Mouse (Mus musculus) liver, postnatal 0 days (tissue): ENCODE measurements around the gene Tmem234.

Source experiments
- CTCF ChIP-seq: sonication (generic); IDR thresholded peaks from 2 replicates; pipeline ENCODE4 v1.5.1; 2016; ENCODE audit warnings: antibody characterized with exemption, low read depth
- EP300 ChIP-seq: IDR thresholded peaks from 2 replicates; pipeline ENCODE4 v1.6.1; 2016; ENCODE audit warnings: antibody characterized with exemption, low read depth, mild to moderate bottlenecking

DNA sequence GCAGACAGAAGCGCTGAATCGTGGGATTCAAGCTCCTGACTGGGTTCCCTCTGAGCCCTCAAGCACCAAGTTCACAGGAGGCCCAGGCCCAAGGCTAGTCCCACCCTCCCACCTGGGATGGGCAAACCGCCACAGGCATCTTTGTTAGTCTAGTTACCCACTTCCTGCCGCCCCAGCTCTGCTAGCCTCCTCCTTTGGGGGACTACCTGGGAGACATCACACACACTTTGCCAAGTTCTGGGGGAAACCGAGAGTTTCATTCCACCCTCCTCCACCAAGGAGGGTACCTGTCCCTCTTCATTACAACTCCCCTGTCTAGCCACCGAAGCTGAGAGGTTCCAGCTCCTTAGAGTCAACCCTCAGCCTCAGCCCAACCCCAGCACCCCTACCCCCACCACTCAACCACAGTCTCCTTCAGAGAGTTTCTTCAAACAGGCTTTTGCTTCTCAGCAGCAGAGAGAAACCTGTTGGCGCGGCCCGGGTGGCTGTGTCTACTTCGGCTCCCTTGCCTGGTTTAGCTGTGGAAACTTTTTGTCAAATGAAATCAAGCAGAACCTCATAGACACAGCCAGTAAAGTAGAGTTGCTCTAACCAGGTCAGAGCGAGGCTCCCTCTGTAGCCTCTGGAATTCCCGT is 42.0 kb upstream of the Tmem234 start:
- TF ChIP-seq EP300 = no peak
- TF ChIP-seq CTCF = no peak
